Mouse (Mus musculus) CH12.LX (cell line): ENCODE data around the gene Gm4894. TPM values are rescaled to one million over a fixed set of nuclear protein-coding genes. Genes with fewer than 3 reads are reported as not detected.

ENCODE experiments used
- DNase-seq: peaks from one replicate; pipeline ENCODE4 v3.0.0-alpha.2; 2013; ENCODE audit errors: extremely low read depth
- H3K27ac ChIP-seq: 2 replicates; pipeline ENCODE4 v1.5.1; 2012; ENCODE audit warnings: low read depth, mild to moderate bottlenecking, control low read depth, moderate library complexity; ENCODE audit not compliant: insufficient read depth
- H3K27me3 ChIP-seq: replicated peaks from 2 replicates; pipeline ENCODE3; 2012; ENCODE audit warnings: inconsistent platforms
- H3K36me3 ChIP-seq, 2 experiments: replicated peaks in 1 of 2; 2 replicates each; pipeline versions ENCODE3 to v1.6.1; 2012; ENCODE audit warnings: inconsistent platforms in 1 of 2, low read length in 1 of 2, mild to moderate bottlenecking in 1 of 2, mixed read lengths in 1 of 2, moderate library complexity in 1 of 2; ENCODE audit not compliant: control insufficient read depth in 1 of 2, insufficient read depth in 1 of 2
- H3K4me1 ChIP-seq, 2 experiments: 2 replicates each; pipeline ENCODE4 v1.6.1; 2012; ENCODE audit warnings: inconsistent platforms in 1 of 2, moderate library complexity in 1 of 2; ENCODE audit not compliant: insufficient read depth in 2 of 2, control insufficient read depth in 1 of 2
- H3K4me2 ChIP-seq: 2 replicates; pipeline ENCODE4 v1.6.1; 2012; ENCODE audit warnings: low read depth, mild to moderate bottlenecking, control low read depth; ENCODE audit not compliant: poor library complexity, insufficient read depth, severe bottlenecking
- H3K4me3 ChIP-seq, 3 experiments: fragments of 150-350 bp in 1 of 3; sonication (generic) in 1 of 3; replicated peaks in 1 of 3; 2 replicates each; pipeline versions ENCODE3 to v1.5.1; 2011 to 2012; ENCODE audit warnings: low read depth in 2 of 3, low read length in 2 of 3, mild to moderate bottlenecking in 2 of 3, moderate library complexity in 2 of 3, control low read depth in 1 of 3, improper control_type of control experiment in 1 of 3, inconsistent platforms in 1 of 3, mixed read lengths in 1 of 3; ENCODE audit not compliant: poor library complexity in 1 of 3
- H3K79me2 ChIP-seq: replicated peaks from 2 replicates; pipeline ENCODE4 v1.6.1; 2012; ENCODE audit warnings: mild to moderate bottlenecking, moderate library complexity; ENCODE audit not compliant: control insufficient read depth, poor library complexity, insufficient read depth, severe bottlenecking; ENCODE audit errors: extremely low read depth
- H3K9ac ChIP-seq: 2 replicates; pipeline ENCODE4 v1.6.1; 2012; ENCODE audit warnings: low read depth, mild to moderate bottlenecking, control low read depth, moderate library complexity; ENCODE audit not compliant: insufficient read depth
- H3K9me3 ChIP-seq: replicated peaks from 2 replicates; pipeline ENCODE3; 2012; ENCODE audit warnings: low read length, inconsistent platforms, mixed read lengths
- BHLHE40 ChIP-seq: IDR thresholded peaks from 2 replicates; pipeline ENCODE4 v1.6.1; 2011; ENCODE audit warnings: mild to moderate bottlenecking, low read depth, low read length, improper control_type of control experiment
- CHD2 ChIP-seq: IDR thresholded peaks from 2 replicates; pipeline ENCODE4 v1.6.1; 2011; ENCODE audit warnings: low read length, improper control_type of control experiment
- CTCF ChIP-seq, 2 experiments: IDR thresholded peaks in 1 of 2; conservative IDR thresholded peaks in 1 of 2; 2 replicates each; pipeline ENCODE4 v1.5.1; 2011 to 2012; ENCODE audit warnings: low read depth in 2 of 2, low read length in 2 of 2, improper control_type of control experiment in 1 of 2, inconsistent platforms in 1 of 2, mild to moderate bottlenecking in 1 of 2, moderate library complexity in 1 of 2
- E2F4 ChIP-seq: IDR thresholded peaks from 2 replicates; pipeline ENCODE4 v1.6.1; 2011; ENCODE audit warnings: low read depth, low read length, improper control_type of control experiment; ENCODE audit not compliant: insufficient replicate concordance
- EP300 ChIP-seq: IDR thresholded peaks from 2 replicates; pipeline ENCODE4 v1.6.1; 2011; ENCODE audit warnings: low read length, improper control_type of control experiment
- GABPA ChIP-seq: IDR thresholded peaks from 2 replicates; pipeline ENCODE4 v1.6.1; 2012; ENCODE audit warnings: low read depth, low read length, improper control_type of control experiment, inconsistent platforms; ENCODE audit not compliant: insufficient replicate concordance
- HCFC1 ChIP-seq: IDR thresholded peaks from 2 replicates; pipeline ENCODE4 v1.6.1; 2012; ENCODE audit warnings: low read depth, mild to moderate bottlenecking, inconsistent platforms, low read length, improper control_type of control experiment
- JUND ChIP-seq: conservative IDR thresholded peaks from 2 replicates; pipeline ENCODE4 v1.6.1; 2011; ENCODE audit warnings: low read depth, low read length, improper control_type of control experiment
- MAFK ChIP-seq: IDR thresholded peaks from 2 replicates; pipeline ENCODE4 v1.6.1; 2011; ENCODE audit warnings: low read length, improper control_type of control experiment; ENCODE audit not compliant: insufficient replicate concordance
- MEF2A ChIP-seq: IDR thresholded peaks from 2 replicates; pipeline ENCODE4 v1.6.1; 2014; ENCODE audit warnings: low read depth, mild to moderate bottlenecking, inconsistent platforms, low read length, improper control_type of control experiment, borderline replicate concordance
- MXI1 ChIP-seq: IDR thresholded peaks from 2 replicates; pipeline ENCODE4 v1.6.1; 2011; ENCODE audit warnings: mild to moderate bottlenecking, low read depth, low read length, improper control_type of control experiment
- MYC ChIP-seq: IDR thresholded peaks from 2 replicates; pipeline ENCODE4 v1.6.1; 2011; ENCODE audit warnings: low read depth, mild to moderate bottlenecking, improper control_type of control experiment, low read length
- NELFE ChIP-seq: IDR thresholded peaks from 2 replicates; pipeline ENCODE4 v1.6.1; 2011; ENCODE audit warnings: low read depth, low read length, improper control_type of control experiment
- NRF1 ChIP-seq: IDR thresholded peaks from 2 replicates; pipeline ENCODE4 v1.6.1; 2014; ENCODE audit warnings: low read depth, mild to moderate bottlenecking, inconsistent platforms, low read length, improper control_type of control experiment, moderate library complexity
- POLR2A ChIP-seq: IDR thresholded peaks from 2 replicates; pipeline ENCODE4 v1.6.1; 2011; ENCODE audit warnings: low read depth, mild to moderate bottlenecking, improper control_type of control experiment, low read length
- POLR2AphosphoS2 ChIP-seq: IDR thresholded peaks from 2 replicates; pipeline ENCODE4 v1.6.1; 2011; ENCODE audit warnings: low read depth, low read length, improper control_type of control experiment
- RAD21 ChIP-seq: IDR thresholded peaks from 2 replicates; pipeline ENCODE4 v1.6.1; 2011; ENCODE audit warnings: low read depth, mild to moderate bottlenecking, low read length, improper control_type of control experiment, moderate library complexity
- RCOR1 ChIP-seq: conservative IDR thresholded peaks from 2 replicates; pipeline ENCODE4 v1.6.1; 2012; ENCODE audit warnings: low read depth, mild to moderate bottlenecking, inconsistent platforms, low read length, improper control_type of control experiment
- SIN3A ChIP-seq: IDR thresholded peaks from 2 replicates; pipeline ENCODE4 v1.6.1; 2012; ENCODE audit warnings: low read length, improper control_type of control experiment, inconsistent platforms
- SMC3 ChIP-seq: IDR thresholded peaks from 2 replicates; pipeline ENCODE4 v1.6.1; 2011; ENCODE audit warnings: low read depth, low read length, improper control_type of control experiment
- UBTF ChIP-seq: IDR thresholded peaks from 2 replicates; pipeline ENCODE4 v1.6.1; 2012; ENCODE audit warnings: low read depth, mild to moderate bottlenecking, inconsistent platforms, low read length, improper control_type of control experiment, moderate library complexity
- USF1 ChIP-seq: IDR thresholded peaks from 2 replicates; pipeline ENCODE4 v1.6.1; 2014; ENCODE audit warnings: low read depth, mild to moderate bottlenecking, inconsistent platforms, low read length, improper control_type of control experiment
- USF2 ChIP-seq: conservative IDR thresholded peaks from 2 replicates; pipeline ENCODE4 v1.6.1; 2011; ENCODE audit warnings: low read depth, low read length, improper control_type of control experiment
- ZC3H11A ChIP-seq: IDR thresholded peaks from 2 replicates; pipeline ENCODE4 v1.6.1; 2012; ENCODE audit warnings: low read depth, mild to moderate bottlenecking, inconsistent platforms, low read length, improper control_type of control experiment
- ZKSCAN1 ChIP-seq: IDR thresholded peaks from 2 replicates; pipeline ENCODE4 v1.6.1; 2012; ENCODE audit warnings: low read depth, inconsistent platforms, low read length, improper control_type of control experiment, borderline replicate concordance
- ZMIZ1 ChIP-seq: IDR thresholded peaks from 2 replicates; pipeline ENCODE4 v1.6.1; 2012; ENCODE audit warnings: low read depth, mild to moderate bottlenecking, inconsistent platforms, low read length, improper control_type of control experiment
- ZNF384 ChIP-seq: IDR thresholded peaks from 2 replicates; pipeline ENCODE4 v1.6.1; 2012; ENCODE audit warnings: low read depth, low read length, improper control_type of control experiment, inconsistent platforms
- dilution Hi-C: fragments of 300-500 bp; cut with MboI; formaldehyde crosslinking; loops from 2 replicates; pipeline ENCODE4 v1.14.3; 2020; ENCODE audit warnings: low sequenced_read_pairs; ENCODE audit not compliant: extremely low pct_unique_long_range_greater_than_20kb, extremely low pct_ligation_motif_present
- in situ Hi-C: fragments of 300-500 bp; cut with MboI; formaldehyde crosslinking; loops from 3 replicates; pipeline ENCODE4 v1.14.3; 2019; ENCODE audit warnings: low sequenced_read_pairs, low pct_ligation_motif_present, low pct_unique_long_range_greater_than_20kb, mixed read lengths
- polyA plus RNA-seq: library from polyadenylated mRNA; unstranded; fragments of >175 nt; gene quantifications from 2 replicates; pipeline ENCODE4 v1.2.1, GENCODE M21; 2012; ENCODE audit warnings: low read depth; ENCODE audit not compliant: insufficient read length
- total RNA-seq, 2 experiments: library from RNA; depleted of rRNA; stranded (reverse); fragments of 300-350 nt in 1 of 2; fragments of >200 nt in 1 of 2; gene quantifications; 2 replicates each; pipeline ENCODE4 v1.2.3; 2012 to 2014

The Gm4894 gene
- total and polyA plus RNA-seq, 3 experiments, result not detected

GRCm38 (mm10) chr9:49273566-49273965 lies 23.2 kb downstream of the Gm4894 start:
- dilution Hi-C loops, result no loop called here
- peaks cover 29% of the 10 kb centered on the region for H3K27me3 ChIP-seq
- DNase-seq, result no peak
- H3K79me2 ChIP-seq, result no peaks in the 10 kb centered on the region
- H3K9ac ChIP-seq, result no peak overlapping the region
- TF ChIP-seq NRF1 (no peak), MYC (no peak), GABPA (no peak), CTCF (conservative IDR thresholded peaks at IDR 0.05 in 1 of 2, IDR thresholded peaks at IDR 0.05 in 1 of 2; ENCODE audit: low read depth in 2 of 2, low read length in 2 of 2) (no peak), SIN3A (no peak), ZC3H11A (no peak), HCFC1 (no peak), CHD2 (no peak), USF2 (no peak), E2F4 (no peak), UBTF (no peak), EP300 (no peak), MXI1 (no peak), RCOR1 (no peak), BHLHE40 (no peak), SMC3 (no peak)
- TF ChIP-seq, all 38 proteins: peak for 0
- no peaks in the 10 kb centered on the region for H3K36me3 ChIP-seq
- peaks cover 2% of the 10 kb centered on the region for H3K9me3 ChIP-seq
- no peak overlapping the region for H3K4me3 ChIP-seq
- no peak overlapping the region for H3K27ac ChIP-seq
- H3K4me2 ChIP-seq, result no peak overlapping the region
- in situ Hi-C loops, result no loop called here
- no peaks in the 10 kb centered on the region for H3K4me1 ChIP-seq

DNA sequence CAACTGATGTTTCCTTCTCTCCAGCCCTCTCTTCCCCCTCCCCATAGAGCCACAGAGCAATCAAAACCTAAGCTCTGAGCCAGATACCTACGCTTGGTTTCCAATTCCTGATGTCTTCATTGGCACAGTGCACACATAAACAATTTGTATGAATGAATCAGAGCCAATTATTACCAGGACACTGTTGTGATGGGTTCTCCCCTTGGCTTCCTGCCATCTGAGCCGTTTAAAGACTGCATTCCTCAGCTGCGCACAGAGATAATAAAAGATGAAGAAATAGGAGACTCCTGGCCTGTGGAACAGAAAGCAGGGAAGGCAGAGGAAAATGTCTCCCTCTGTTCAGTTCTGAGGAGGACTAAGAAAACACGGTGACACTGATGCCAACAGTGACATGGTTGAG lies 25.6 kb downstream of the Gm4894 start:
- Histone ChIP-seq H3K4me3 (no peak overlapping the region), H3K27me3 (peaks cover 26% of the 10 kb centered on the region), H3K27ac (no peak overlapping the region), H3K4me2 (no peak overlapping the region), H3K79me2 (no peaks in the 10 kb centered on the region), H3K9ac (no peak overlapping the region), H3K36me3 (no peaks in the 10 kb centered on the region), H3K4me1 (no peaks in the 10 kb centered on the region), H3K9me3 (peaks cover 2% of the 10 kb centered on the region)
- TF ChIP-seq USF1 (no peak), MXI1 (no peak), NELFE (no peak), POLR2A (no peak), POLR2AphosphoS2 (no peak), BHLHE40 (no peak), ZMIZ1 (no peak), ZNF384 (no peak), HCFC1 (no peak), RAD21 (no peak), ZKSCAN1 (no peak), JUND (no peak), MEF2A (no peak), MAFK (no peak)
- in situ Hi-C loops (no loop called here), dilution Hi-C loops (no loop called here)
- DNase-seq, result no peak
